Mouse (Mus musculus): ENCODE results near the gene Cltc.

GRCm38 (mm10) chr11:86751010-86751409 lies 6.4 kb downstream of the Cltc start:
- TF ChIP-seq CTCF (IDR thresholded peaks at IDR 0.05; ENCODE audit: borderline replicate concordance, control insufficient read depth, extremely low read depth, insufficient read depth, low read length, poor library complexity) = no peak
- no peak for TF ChIP-seq POLR2A (IDR thresholded peaks at IDR 0.05; ENCODE audit: control insufficient read depth, extremely low read depth, insufficient read depth, low read length, poor library complexity)
